ENCODE assay signal across 13 mouse cellular contexts in the genomic region with DNA sequence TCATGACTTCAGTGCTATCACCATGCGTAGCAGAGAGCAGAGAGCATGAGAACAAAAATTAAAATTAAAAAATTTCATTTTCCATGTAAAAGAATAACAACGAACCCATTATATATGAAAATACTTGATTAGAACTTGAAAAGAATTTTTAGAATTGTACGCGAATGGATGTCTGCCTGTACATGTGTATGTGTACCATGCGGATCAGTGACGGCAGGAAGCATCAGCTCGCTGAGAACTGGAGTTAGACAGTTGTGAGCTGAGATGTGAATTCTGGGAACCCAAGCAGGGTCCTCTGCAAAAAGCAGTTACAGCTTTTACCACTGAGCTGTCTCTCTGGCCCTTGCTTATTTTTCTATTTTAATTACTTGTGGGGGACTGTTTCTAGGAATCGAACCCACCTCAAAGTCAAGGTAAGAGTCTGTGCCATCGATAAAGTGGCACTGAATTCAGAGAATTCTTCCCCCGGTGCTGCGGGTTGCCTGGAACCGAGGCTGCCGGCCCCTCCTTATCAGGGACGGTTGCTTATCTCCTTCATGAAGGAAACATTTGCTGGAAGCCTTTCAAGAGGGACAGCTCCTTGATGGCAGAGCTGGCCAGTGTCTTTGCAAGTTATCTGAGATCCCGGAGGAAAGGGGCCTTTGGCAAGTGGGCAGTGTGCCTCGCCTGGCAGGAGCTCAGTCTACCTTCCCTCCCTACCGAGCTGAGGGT. TPM values are rescaled to one million over a fixed set of nuclear protein-coding genes. Genes with fewer than 3 reads are reported as not detected.
A peak's percentile ranks its signal among the peaks of the same experiment; 100 is the strongest.
DNase-seq lines count a peak whose midpoint lies in the region; ATAC-seq and TF ChIP-seq lines count a peak whose summit lies in the region.
"Had no signal": no experiment of that assay in that cellular context is flagged by ENCODE, and none has a peak within 500 bp of the region (broad histone marks: within the 10 kb centered on the region; RNA-seq: fewer than 3 reads in every experiment).

No protein-coding gene starts in this region.

- H3K36me3 ChIP-seq in lung, embryonic 14.5 days (ENCODE audit: insufficient read depth): no peaks in the 10 kb centered on the region
- no peaks in the 10 kb centered on the region for H3K36me3 ChIP-seq in heart, embryonic 15.5 days
- H3K36me3 ChIP-seq in stomach, postnatal 0 days (ENCODE audit: control insufficient read depth, insufficient read depth, low read length): no peaks in the 10 kb centered on the region
- H3K36me3 ChIP-seq: neural tube, embryonic 15.5 days had no signal

- peak overlapping the region; percentile 32; the same call in 1 of the 2 replicates for H3K4me2 ChIP-seq in lung, embryonic 14.5 days
- H3K4me2 ChIP-seq in heart, embryonic 15.5 days: peak overlapping the region; percentile 4; the same call in 1 of the 2 replicates
- no peak overlapping the region for H3K4me2 ChIP-seq in stomach, postnatal 0 days (replicated peaks; ENCODE audit: low read depth)
- H3K4me2 ChIP-seq: neural tube, embryonic 15.5 days had no signal

- H3K9ac ChIP-seq in lung, embryonic 14.5 days: no peak overlapping the region
- no peak overlapping the region for H3K9ac ChIP-seq in heart, embryonic 15.5 days
- no peak overlapping the region for H3K9ac ChIP-seq in stomach, postnatal 0 days (ENCODE audit: low read length)
- H3K9ac ChIP-seq: neural tube, embryonic 15.5 days had no signal

- TF ChIP-seq EP300 in stomach, postnatal 0 days (optimal IDR thresholded peaks at IDR 0.05): no peak

- WGBS in lung, embryonic 14.5 days: 40% methylated on average over 17 of the region's 17 CpGs
- 29% methylated on average over 17 of the region's 17 CpGs for WGBS in heart, embryonic 15.5 days
- WGBS in stomach, postnatal 0 days: 51% methylated on average over 17 of the region's 17 CpGs

- H3K27me3 ChIP-seq in lung, embryonic 14.5 days (ENCODE audit: insufficient read depth, low read length): no peaks in the 10 kb centered on the region
- H3K27me3 ChIP-seq in heart, embryonic 15.5 days: no peaks in the 10 kb centered on the region
- no peaks in the 10 kb centered on the region for H3K27me3 ChIP-seq in stomach, postnatal 0 days (ENCODE audit: control insufficient read depth, insufficient read depth, low read length)
- H3K27me3 ChIP-seq: neural tube, embryonic 15.5 days had no signal

- intact Hi-C loops in left cerebral cortex, postnatal 4 days (cut with DNase I): no loop called here

- no peak for TF ChIP-seq CTCF in lung, embryonic 14.5 days (IDR thresholded peaks at IDR 0.05; ENCODE audit: low read depth)
- no peak for TF ChIP-seq CTCF in stomach, postnatal 0 days (IDR thresholded peaks at IDR 0.05; ENCODE audit: low read depth)

- DNase-seq in lung, embryonic 14.5 days: no peak
- DNase-seq in lung, postnatal 14 days: no peak
- DNase-seq in c-Kit-negative CD71-positive TER-119-positive erythroid progenitor cells, embryonic 14.5 days (ENCODE audit: low read depth, low spot score): peak; percentile 76
- no peak for DNase-seq in stomach, postnatal 0 days (ENCODE audit: low spot score)
- DNase-seq in left cerebral cortex, postnatal 4 days: no peak
- DNase-seq: cerebellum, postnatal 25 days; kidney, adult 11 months had no signal

- H3K27ac ChIP-seq in lung, embryonic 14.5 days (ENCODE audit: low read depth): peak overlapping the region; percentile 66; the same call in 1 of the 2 replicates
- H3K27ac ChIP-seq in heart, embryonic 15.5 days: peak overlapping the region; percentile 70
- no peak overlapping the region for H3K27ac ChIP-seq in stomach, postnatal 0 days (replicated peaks)
- H3K27ac ChIP-seq: left cerebral cortex, adult 2 months; neural tube, embryonic 15.5 days had no signal

- no peak overlapping the region for H3K4me3 ChIP-seq in lung, embryonic 14.5 days (ENCODE audit: low read depth, low read length)
- no peak overlapping the region for H3K4me3 ChIP-seq in heart, embryonic 15.5 days
- H3K4me3 ChIP-seq in stomach, postnatal 0 days (ENCODE audit: low read depth, low read length): no peak overlapping the region
- H3K4me3 ChIP-seq: left cerebral cortex, adult 2 months; neural tube, embryonic 15.5 days had no signal

- no peaks in the 10 kb centered on the region for H3K9me3 ChIP-seq in lung, embryonic 14.5 days (ENCODE audit: low read depth, low read length)
- H3K9me3 ChIP-seq in heart, embryonic 15.5 days (replicated peaks): no peaks in the 10 kb centered on the region
- H3K9me3 ChIP-seq in stomach, postnatal 0 days (ENCODE audit: control insufficient read depth, low read length): no peaks in the 10 kb centered on the region
- H3K9me3 ChIP-seq: neural tube, embryonic 15.5 days had no signal

- no peak for ATAC-seq in lung, embryonic 14.5 days (ENCODE audit: insufficient read depth)
- no peak for ATAC-seq in heart, embryonic 15.5 days (replicated peaks; ENCODE audit: insufficient number of reproducible peaks, insufficient read depth, low FRiP score, low read depth)
- ATAC-seq in megakaryocyte-erythroid progenitor cell, adult 5-6 weeks (replicated peaks; ENCODE audit: low FRiP score, low TSS enrichment, poor library complexity, severe bottlenecking): peak; percentile 75
- ATAC-seq in stomach, postnatal 0 days (ENCODE audit: low FRiP score, low TSS enrichment): no peak
- ATAC-seq: activated CD4-positive, CD25-positive, alpha-beta regulatory T cell, adult 4 months; midbrain, embryonic 16.5 days had no signal

- peaks cover 11% of the 10 kb centered on the region; the same call in 1 of the 2 replicates for H3K4me1 ChIP-seq in lung, embryonic 14.5 days (ENCODE audit: insufficient read depth)
- H3K4me1 ChIP-seq in heart, embryonic 15.5 days (replicated peaks): peaks cover 28% of the 10 kb centered on the region
- no peaks in the 10 kb centered on the region for H3K4me1 ChIP-seq in stomach, postnatal 0 days (replicated peaks; ENCODE audit: control insufficient read depth, insufficient read depth)
- H3K4me1 ChIP-seq: neural tube, embryonic 15.5 days had no signal

RNA-seq across cellular contexts. Expression of gene Podxl, which starts 48.9 kb away (rescaled TPM):
- 28.9 and 29.7 TPM in 2 replicates for polyA plus RNA-seq in lung, embryonic 14.5 days (2014; fragmentation: Nextera tagmentation; extraction: Ambion mirVana)
- polyA plus RNA-seq in heart, embryonic 15.5 days (2015; fragmentation: Nextera tagmentation; extraction: Ambion mirVana): 17.5 and 20.7 TPM in 2 replicates
- total RNA-seq in megakaryocyte-erythroid progenitor cell, adult 5-6 weeks (2014; fragmentation: Nextera tagmentation): 0.92 and 1.8 TPM in 2 replicates
- total RNA-seq in megakaryocyte-erythroid progenitor cell, adult 5-6 weeks (2017): 0.23 and 0.72 TPM in 2 replicates
- polyA plus RNA-seq in stomach, postnatal 0 days (2015; fragmentation: Nextera tagmentation; extraction: Ambion mirVana): 6.6 and 6.7 TPM in 2 replicates
- 10 to 100 TPM; 19.0 to 20.2 TPM for total RNA-seq in left cerebral cortex, postnatal 4 days (2021)
- polyA plus RNA-seq: activated CD4-positive, CD25-positive, alpha-beta regulatory T cell, adult 4 months had no signal
